Mouse (Mus musculus) small intestine, adult 2 months (tissue): ENCODE results near the gene Csf1.

Source experiments
- CTCF ChIP-seq: fragments of 200-500 bp; IDR thresholded peaks from 2 replicates; pipeline ENCODE4 v1.5.1; 2012; ENCODE audit warnings: low read depth, mild to moderate bottlenecking, control low read depth, inconsistent platforms, low read length, moderate library complexity, mixed read lengths; ENCODE audit not compliant: insufficient replicate concordance, insufficient read length; ENCODE audit errors: extremely low read depth
- POLR2A ChIP-seq: fragments of 200-500 bp; IDR thresholded peaks from 2 replicates; pipeline ENCODE4 v1.6.1; 2012; ENCODE audit warnings: low read depth, mild to moderate bottlenecking, control low read depth, inconsistent platforms, low read length, moderate library complexity

- TF ChIP-seq CTCF: no peak
- TF ChIP-seq POLR2A: no peak
Measured at GRCm38 (mm10) chr3:107786344-107786743, 26.1 kb upstream of the Csf1 start.
